Mouse (Mus musculus): ENCODE data around the gene Zer1.

The Zer1 gene

DNA sequence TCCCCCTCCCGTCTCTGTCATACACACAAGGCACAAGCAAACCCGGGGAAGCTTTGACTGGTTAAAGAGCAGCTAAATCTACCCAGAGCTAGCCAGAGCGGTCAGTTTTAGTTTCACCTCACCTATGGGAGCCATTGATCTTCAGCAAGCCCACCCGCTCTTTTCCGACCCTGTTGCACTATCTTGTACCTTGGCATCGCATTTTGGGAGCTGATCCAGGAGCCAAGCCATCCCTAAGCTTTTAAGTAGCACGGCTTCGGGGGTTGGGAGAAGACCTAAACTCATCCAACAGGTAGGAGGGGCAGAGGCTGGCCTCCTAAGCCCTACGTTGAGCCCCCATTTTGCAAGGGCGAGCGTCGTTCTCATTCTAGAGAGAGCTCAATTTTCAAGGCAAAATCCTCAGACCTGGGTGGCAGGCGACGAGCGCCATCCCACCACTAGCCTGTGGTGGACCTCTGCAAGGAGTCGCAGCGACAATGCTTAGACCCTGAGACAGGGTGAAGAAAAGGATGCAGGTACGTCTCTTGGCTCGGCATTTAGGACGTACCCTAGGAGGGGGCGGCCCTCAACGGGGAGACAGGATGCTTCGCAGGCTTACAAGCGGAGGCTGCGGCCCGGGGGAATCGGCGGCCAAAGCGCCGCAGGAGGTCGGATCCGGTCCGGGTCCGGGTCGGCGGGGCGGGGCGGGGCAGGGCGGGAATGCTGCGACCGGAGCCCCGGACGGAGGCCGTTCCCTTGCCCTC lies 485 bp downstream of the Zer1 start:
- WGBS, result 1% methylated on average over 44 of the region's 44 CpGs

DNA sequence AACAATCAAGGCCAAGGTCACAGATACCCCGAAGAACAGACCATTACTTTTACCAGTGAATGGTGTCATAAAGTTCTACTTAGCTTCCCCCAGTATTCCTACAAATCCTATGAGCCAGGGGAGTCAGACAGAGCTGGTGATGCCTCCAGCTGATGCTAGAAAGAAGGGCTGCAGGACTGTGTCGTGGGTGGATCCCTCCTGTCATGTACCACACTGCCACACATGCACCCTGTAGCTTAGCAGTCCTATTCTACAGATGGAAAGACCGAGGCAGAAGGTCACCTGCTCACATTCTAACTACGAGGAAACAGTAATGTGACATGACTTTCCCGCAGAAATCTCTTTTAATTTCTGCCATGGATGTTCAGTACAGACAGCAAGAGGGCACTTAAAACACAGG lies 1.6 kb downstream of the Zer1 start:
- WGBS, result 51% methylated on average over 5 of the region's 5 CpGs

DNA sequence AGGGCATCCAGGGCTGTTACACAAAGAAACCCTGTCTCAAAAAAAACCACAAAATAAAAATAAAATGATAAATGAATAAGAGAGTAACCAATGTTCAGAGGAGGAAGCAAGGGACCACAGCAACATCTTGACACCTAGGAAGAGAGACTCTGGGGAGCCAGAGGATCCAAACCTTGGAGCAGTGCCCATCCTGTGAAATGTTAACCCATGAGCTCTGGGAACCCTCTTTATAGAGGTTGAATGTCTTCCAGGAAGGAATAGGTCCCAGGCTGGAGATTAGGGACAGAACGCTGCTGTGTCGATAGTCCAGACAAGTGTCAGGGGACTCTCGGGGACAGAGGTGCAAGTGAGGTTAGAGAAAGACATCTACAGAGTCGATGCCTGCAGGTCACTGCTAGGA lies 4.1 kb downstream of the Zer1 start:
- 64% methylated on average over 4 of the region's 4 CpGs for WGBS

DNA sequence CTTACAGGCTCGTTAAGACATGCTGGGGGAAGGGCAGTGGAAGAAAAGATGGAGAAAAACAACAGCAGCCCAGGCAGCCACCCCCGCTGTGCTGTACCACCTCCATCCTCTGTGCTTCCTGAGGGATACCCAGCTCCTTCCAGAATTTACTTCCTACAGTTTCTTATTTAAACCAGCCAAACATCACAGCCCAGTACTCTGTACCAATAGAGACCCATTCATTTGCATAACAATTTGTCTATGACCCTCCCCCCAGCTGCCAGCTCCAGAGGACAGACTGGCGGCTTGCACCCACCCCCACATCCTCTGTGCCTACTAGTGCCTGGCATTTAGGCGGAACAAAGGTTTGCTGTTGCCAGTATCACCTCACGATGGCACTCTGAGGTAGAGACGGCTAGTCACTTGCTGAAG lies 4.7 kb downstream of the Zer1 start:
- 12% methylated on average over 6 of the region's 6 CpGs for WGBS

DNA sequence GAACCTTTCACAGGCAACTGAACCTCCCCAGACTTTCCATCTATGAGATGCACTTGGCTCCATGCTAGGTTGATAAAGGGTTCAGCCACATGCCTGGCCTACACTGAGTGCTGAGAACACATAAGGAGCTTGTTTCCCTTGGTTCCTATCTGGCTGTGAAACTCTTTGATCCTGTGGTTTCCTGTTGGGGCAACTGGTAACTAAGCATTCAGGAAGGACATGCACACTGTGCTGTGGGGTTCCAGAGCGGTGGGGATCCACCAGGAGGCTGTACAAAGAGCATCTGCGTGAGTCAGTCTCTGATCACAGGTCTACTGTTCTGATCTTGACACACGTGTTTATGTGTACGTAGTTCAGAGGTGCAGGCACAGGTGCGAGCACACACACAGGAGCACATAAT lies 11.8 kb downstream of the Zer1 start:
- 74% methylated on average over 5 of the region's 5 CpGs for WGBS

DNA sequence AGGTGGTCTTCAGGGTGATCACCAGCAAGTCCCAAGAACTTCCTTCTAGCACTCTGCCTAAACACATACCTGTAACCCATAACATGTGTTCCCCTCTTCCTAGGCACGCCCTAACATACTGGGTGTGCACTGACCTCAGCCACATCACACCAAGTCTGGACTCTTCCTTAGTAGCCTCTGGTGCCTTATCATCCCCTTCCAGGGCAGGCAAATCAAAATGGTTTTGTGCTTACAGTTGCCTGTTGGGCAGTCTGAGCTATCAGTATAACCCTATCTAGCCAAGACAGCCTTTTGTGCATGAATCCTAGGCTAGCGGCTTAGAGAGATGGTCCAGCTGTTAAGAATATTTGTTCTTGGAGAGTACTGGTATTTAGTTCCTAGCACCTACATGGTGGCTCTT lies 12.9 kb downstream of the Zer1 start:
- 98% methylated on average over 2 of the region's 2 CpGs for WGBS

DNA sequence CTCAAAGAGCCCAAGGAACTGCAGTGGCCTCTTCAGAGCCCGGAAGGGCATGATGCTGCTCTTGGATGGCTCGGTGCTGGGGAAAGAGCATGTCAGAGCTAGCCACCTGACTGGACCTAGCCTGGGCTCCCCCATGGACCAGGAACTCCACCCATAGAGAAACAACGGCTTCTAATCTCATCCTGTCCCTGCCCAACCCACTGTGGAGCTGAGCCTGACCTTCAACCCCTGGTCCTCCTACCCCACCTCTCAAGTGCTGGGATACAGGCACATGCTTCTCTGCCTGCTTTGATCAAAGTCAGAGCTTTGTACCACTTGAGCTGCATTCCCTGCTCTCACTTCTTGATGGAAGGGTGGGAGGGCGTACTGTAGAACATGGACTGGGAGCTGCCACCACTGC lies 16.1 kb downstream of the Zer1 start:
- 86% methylated on average over 4 of the region's 4 CpGs for WGBS

DNA sequence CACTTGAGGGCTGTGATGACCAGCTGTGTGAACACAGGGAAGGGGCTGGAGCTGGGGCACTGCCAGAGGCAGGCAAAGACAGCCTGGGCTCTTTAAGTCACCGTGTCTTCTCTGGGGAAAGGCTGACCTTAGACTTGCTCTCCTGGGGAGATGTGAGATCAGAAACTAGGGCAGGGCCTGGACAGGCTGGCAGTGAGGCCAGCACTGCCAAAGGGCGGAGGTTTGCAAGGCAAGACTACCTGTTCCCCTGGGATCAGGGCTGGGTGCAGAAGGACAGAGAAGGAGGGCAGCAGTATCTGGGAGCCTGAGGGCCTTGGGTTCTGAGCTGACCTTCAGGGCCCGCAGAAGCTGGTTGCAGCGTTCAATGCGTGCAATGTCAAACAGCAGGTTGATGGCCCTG lies 16.7 kb downstream of the Zer1 start:
- 94% methylated on average over 5 of the region's 5 CpGs for WGBS

DNA sequence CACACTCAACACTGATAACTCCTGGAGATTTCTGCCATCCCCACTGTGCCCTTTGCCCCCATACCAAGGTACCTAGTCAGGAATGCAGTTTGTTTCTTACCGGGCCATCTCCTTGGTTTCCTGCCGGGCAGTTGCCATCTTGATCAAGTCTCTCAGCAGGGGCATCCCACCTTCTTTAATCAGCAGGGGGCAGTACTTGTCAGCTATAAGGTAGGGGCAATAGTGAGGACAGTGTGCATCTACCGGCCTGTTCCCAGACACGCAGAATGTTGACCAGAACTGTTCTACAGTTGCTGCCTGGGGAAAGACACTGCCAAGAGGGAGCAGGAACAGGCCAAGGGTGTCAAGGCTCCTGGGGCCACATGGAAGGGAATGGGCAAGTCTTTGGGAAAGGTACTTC lies 24.2 kb downstream of the Zer1 start:
- WGBS, result 66% methylated on average over 4 of the region's 4 CpGs

DNA sequence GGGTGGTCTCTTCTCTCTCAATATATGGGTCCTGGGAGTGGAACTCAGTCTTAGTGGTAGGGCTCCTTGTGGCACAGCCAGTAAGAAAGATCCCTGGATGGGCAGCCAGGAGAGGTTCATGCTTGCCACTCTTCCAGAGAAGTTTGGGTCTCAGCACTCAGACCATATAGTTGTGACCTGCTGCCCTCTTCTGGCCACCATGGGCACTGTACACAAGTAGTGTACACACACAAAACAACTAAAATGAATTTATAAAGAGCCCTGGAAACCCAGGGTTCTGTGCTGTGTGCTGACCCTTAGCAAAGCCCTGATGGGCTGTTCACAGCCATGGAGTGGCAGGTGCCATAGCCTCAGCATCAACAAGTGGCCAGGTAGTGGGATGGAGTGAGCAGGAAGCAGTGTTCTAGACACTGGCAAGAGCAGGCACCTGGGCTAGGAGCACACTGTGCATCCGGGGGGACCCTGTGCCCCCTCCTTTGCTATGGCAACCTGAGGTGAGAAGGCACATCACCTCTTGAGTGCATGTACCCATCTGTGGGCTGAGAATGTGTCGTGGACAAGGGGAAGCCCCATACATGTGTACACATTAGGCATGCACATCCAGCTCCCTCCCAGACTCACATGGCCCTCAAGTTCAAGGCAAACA lies 28.4 kb downstream of the Zer1 start:
- WGBS, result 80% methylated on average over 2 of the region's 2 CpGs

DNA sequence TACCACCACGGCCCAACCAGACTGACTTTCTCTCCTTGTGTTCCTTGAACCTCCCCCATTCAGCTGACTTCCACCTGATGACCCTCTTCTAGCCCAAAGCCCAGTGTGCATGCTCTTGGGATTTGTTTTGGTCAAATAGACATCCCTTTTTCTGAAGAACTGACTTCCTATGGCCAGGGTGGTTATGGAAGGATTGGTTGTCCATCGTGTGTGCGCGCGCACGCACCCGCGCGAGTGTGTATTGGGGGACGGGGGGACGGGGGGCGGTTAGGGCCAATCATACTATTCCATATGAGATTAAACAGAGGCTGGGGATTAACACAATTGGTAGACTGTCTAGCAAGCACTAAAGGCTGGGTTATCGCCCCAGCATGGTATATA lies 30.2 kb downstream of the Zer1 start:
- WGBS, result 3% methylated on average over 13 of the region's 13 CpGs

DNA sequence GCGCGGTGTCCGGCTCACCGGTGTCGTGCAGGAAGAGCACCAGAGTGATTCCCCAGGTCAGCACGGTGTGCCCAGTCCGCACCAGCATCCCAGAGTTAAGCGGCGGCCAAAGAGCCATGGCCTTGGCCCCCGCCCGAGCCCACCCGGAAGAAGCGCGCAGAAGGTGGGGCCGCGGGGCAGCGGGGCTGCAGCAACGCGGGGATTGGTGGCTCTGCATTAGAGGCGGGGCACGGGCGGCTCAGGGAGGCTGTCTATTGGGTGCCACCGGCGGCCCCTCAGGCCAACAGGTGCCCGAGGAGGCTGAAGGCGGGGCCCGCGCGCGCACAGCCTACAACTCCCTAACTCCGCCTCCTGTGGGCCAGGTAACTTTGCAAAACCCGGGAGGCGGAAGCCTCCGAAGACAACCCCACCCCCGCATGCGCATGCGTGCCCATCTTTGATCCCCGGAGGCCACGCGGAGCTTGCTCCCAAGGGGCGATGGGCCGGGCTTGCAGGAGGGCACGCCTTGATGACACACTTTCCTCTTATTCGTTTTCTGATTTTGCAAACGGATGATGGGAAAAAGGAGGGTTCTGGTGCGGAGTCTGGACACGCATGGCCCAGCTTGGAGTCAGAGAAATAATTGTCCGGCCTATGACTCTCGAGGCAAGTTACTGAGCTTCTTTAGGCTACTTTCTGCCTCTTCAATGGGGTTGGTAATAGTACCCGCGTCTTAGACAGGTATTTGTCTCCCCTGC lies 30.7 kb downstream of the Zer1 start, which contains the start of gene Zdhhc12:
Zdhhc12 (minus strand) TSS at position 178 of the 737 bp plus-strand sequence.
- under 1% methylated on average over 50 of the region's 51 CpGs for WGBS

DNA sequence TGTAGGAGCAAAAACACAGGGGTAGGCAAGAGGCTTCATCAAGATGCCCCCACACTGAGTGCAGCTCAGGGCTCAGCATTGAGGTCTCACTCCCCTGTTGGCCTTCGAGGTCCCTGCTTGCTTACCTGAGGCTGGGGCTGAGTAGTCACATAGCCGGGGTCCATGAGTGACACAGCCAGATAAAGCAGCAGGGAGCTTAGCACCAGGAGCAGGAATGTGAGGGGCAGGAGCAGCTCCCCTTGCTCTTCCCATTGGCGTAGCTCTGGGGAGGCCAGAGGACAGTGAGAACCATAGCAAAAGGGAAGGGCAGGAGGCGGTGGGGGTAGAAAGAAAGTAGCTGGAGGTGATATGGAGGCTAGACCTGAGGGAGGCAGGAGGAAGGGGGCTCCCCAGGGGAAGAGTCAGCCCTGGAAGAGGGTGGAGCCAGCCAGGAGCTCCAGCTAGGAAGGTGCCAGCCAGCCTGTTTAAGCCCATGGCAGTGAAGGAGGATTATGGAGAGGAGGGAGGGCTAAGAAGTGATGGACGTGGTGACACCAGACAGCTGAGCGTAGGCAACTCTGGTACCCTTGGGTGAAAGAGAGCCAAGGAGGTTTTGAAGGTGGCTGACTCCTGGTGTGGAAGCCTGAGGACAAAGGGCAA lies 32.0 kb downstream of the Zer1 start:
- 69% methylated on average over 6 of the region's 6 CpGs for WGBS

DNA sequence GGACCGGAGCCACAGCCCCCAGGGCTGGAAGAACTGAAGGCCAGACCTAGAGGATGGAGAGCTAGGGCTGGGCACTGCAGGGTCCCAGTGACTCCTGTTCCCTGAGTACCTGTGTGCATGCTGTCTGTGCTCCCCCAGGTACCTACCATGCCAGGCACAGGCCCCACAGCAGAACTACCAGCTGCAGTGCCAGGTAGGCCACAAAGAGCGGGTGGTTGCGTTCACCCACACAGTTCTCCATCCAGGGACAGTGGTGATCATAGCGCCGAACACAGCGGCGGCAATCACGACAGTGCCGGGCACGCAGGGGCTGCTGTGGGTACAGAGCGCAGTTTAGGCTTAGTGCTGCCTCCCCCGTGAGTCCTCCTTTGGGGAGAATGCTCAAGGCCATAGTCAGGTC lies 32.9 kb downstream of the Zer1 start:
- WGBS, result 92% methylated on average over 12 of the region's 12 CpGs

DNA sequence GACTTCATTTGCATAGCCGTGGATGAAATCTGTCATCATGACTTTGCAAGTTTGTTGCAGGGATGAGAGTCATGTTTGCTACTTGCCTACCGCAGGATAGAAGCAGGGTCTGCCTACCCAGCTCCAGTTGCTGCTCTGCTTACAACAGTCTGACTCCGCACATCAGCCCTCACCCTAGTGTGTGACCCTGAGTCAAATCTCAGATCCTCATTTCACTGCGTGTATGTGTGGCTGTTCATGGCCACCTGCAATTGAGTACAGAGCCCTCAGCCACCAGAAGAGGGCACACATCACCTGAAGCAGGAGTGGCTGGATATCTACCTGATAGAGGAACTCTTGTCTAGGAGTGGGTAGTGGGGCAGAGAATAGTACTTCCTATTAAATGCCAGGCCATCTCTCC lies 37.1 kb downstream of the Zer1 start:
- WGBS, result 93% methylated on average over 4 of the region's 4 CpGs

DNA sequence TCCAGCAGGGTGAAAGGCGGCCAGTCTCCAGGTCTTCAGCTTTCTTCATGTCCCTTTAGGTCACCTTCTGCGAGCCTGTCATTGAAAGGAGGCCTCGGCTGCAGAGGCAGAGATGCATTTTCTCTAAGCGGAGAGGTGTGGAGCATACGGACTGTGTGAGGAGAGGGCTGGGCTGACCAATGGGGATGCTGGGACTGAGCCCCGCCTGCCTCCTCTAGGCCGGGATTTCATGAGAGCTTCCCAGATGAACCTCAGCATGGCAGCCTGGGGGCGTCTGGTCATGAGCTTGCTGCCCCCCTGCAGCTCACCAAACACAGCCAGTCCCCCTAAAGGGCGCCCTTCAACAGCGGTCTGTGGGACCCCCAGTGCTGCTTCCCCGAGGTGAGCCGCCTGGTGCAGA lies 39.8 kb downstream of the Zer1 start:
- WGBS, result 50% methylated on average over 12 of the region's 12 CpGs

DNA sequence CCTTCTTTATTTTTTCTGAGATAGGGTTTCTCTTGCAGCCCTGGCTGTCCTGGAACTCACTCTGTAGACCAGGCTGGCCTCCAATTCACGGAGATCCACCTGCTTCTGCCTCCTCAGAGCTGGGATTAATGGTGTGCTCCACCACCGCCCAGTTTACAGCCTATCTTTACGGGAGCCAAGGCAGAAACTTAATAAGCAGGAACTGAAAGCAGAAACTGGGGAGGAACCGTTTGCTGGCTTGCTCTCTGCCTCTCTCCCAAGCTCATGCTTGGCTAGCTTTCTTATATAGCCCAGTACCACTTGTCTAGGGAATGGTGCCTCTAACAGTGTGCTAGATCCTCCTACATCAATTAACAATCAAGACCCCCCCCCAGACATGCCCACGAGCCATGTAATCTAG lies 40.3 kb downstream of the Zer1 start:
- 62% methylated on average over 5 of the region's 5 CpGs for WGBS

DNA sequence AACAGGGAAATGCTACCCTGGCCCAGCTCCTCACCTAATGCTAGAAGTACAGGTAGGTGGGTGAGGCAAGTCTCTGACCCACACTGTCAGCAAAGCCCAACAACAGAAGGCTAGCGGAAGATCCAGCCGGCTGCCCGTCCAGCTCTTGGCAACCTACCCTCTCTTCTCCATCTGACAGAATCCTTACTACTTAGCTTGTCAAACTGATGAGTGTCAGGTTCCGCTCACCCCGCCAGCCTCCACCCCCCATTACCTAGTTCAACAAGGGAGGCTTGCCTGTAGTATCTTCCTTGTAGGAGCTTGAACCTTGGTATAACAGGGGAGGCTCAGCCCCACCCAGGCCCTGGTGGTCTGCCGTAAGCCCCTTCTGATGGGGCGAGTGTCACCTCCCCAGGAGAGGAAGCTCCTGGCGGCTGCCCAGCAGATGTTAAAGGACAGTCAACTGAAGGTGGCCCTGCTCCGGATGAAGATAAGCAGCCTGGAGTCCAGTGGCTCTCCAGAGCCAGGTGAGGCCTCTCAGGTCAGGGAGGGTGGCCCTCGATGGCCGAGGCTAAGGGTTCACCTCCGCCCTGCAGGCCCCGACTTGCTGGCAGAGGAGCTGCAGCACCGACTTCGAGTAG lies 44.1 kb downstream of the Zer1 start:
- WGBS, result 92% methylated on average over 15 of the region's 15 CpGs

DNA sequence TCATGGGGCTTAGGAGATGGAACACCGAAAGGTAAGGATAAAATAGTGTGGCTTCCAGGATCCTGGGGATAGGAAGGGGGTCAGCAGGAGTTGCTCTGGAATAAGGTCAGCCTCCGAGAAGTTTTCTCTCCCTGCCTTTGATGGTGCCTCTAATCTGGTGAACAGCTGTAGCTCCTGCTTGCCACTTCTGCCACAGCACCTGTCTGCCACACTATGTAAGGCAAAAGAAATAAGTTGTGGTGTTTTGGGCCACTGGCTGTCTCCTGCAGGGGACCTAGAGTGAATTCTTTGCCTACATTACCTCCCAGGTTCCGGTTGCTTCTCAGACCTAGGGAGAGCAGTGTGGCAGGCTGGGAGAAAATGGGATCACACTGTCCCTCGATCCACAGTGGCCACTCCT lies 45.6 kb downstream of the Zer1 start:
- 80% methylated on average over 4 of the region's 4 CpGs for WGBS

DNA sequence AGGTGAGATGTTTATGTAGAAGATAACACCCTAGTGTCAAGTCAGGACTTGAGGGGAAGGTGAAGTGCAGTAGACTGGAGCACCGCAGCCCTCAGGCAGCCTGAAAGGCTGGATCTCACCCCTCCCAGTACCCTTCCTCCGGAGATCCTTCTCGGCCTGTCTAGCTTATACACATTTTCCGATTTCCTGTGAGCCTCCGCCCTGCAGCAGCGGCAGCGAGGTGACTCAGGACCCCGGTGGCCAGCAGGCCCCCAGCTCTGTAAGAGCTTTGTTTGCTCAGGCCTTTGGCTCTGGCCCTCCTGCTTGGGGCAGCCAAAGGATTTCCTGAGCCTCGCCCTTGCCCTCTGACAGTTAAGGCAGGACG lies 46.1 kb downstream of the Zer1 start:
- WGBS, result 58% methylated on average over 10 of the region's 10 CpGs

DNA sequence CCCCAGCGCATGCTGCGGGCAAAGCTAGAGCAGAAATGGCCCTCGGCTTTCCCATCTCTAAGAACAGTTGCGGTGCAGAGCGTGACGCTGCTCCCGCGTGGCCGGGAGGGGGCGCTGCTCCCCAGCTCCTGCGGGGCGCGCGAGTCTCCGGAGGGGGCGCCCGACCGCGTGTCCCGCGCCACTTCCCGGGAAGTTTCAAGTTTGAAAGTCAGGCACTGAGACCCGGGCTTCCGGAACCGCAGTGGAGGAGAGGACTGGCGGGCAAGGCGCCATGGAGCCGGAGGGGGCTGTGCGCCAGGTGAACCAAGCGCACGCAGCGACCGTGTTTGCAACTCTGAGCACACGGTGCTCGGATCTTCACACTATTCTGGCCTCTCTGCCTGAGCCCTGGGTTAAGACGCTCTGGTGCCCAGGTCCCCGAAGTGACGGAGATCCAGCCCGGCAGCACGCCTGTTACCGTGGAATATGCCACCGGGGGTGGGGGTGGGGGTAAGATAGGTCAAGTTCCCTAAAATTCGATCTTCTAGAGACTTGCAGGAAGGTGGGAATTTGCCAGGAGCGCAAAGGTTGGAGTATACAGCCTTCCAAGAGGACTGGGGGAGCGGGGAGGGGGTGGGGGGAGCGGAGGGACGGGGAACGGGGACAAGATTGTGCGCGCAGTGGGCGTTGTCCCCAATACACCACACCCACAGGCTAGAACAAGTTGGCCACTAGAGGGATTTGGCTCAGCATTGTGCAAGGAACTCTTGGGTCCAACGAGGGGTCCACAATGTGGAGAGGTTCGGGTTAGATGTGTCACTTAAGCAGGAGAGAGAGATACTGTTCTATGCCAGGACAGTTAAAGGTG lies 46.7 kb downstream of the Zer1 start, which contains the start of gene Pkn3:
Pkn3 (plus strand) TSS at position 183 of the 847 bp plus-strand sequence.
- WGBS, result 1% methylated on average over 53 of the region's 53 CpGs

All from cerebral cortex, adult 2 months (tissue).